Mouse (Mus musculus) adrenal gland, postnatal 36 days (tissue): ENCODE measurements at regions not wholly inside any gene's neighbourhood (a gene's known extent, or its start where the extent isn't known, plus 50 kb on each side); places are given as distances from the start of the nearest gene placed in this dataset.

Experiments
- DNase-seq, 2 experiments: peaks; one replicate each; pipeline ENCODE4 v3.0.0; 2021; ENCODE audit warnings: mixed read lengths in 1 of 2

DNA sequence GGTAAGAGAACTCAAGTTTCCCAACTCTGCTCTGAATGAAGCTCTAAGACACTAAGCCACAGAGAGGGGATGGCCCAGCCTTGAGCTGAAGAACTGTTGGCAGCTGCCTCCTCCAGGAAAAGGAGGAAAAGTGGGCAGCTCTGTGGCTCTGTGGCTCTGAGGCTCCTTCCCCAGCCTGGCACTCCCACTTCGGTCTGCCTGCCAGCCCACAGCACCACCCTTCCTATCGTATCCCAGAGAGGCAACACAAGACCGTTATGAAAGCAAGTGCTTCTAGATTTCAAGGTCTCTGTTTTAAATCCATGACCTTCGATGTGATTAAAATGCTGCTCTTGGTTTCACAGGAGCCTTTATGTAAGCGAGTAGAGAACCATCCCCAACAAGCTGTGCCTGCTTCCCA is 53.5 kb upstream of the Kcna5 start:
- peak in 1 of 2 experiments; percentile 22 for DNase-seq

- DNase-seq = no peak
Measured at GRCm38 (mm10) chr6:126587476-126587875, 52.3 kb upstream of the Kcna5 start.

- DNase-seq = peak; percentile 83 to 90
Measured at GRCm38 (mm10) chr6:126585813-126586212, 50.6 kb upstream of the Kcna5 start.
